Mouse (Mus musculus) lung, postnatal 0 days (tissue): ENCODE measurements around the gene C2cd2. TPM values are rescaled to one million over a fixed set of nuclear protein-coding genes. Genes with fewer than 3 reads are reported as not detected.
A peak's percentile ranks its signal among the peaks of the same experiment; 100 is the strongest.

ENCODE experiments used
- ATAC-seq: fragments of 200-750 bp; cut with Nextera tagmentation; 2 replicates; pipeline ENCODE4 v1.8.0; 2017; ENCODE audit warnings: moderate library complexity
- DNase-seq: peaks from one replicate; pipeline ENCODE4 v3.0.0-alpha.2; 2016; ENCODE audit warnings: low spot score
- H3K27ac ChIP-seq: fragments of 300-500 bp; sonication (generic); 2 replicates; pipeline ENCODE4 v1.5.1; 2014; ENCODE audit warnings: antibody characterized with exemption, mild to moderate bottlenecking, low read length, mixed read lengths
- H3K27me3 ChIP-seq: fragments of 300-500 bp; sonication (generic); replicated peaks from 2 replicates; pipeline ENCODE4 v1.6.1; 2014; ENCODE audit warnings: low read length, mixed read lengths; ENCODE audit not compliant: insufficient read depth
- H3K36me3 ChIP-seq: fragments of 300-500 bp; sonication (generic); 2 replicates; pipeline ENCODE4 v1.6.1; 2014; ENCODE audit warnings: low read length, mixed read lengths; ENCODE audit not compliant: insufficient read depth
- H3K4me1 ChIP-seq: fragments of 300-500 bp; sonication (generic); 2 replicates; pipeline ENCODE4 v1.6.1; 2014; ENCODE audit warnings: antibody characterized with exemption, low read depth, low read length, mixed read lengths; ENCODE audit not compliant: insufficient read depth
- H3K4me2 ChIP-seq: fragments of 300-500 bp; sonication (generic); replicated peaks from 2 replicates; pipeline ENCODE4 v1.6.1; 2014; ENCODE audit warnings: low read depth, mild to moderate bottlenecking, low read length, moderate library complexity, mixed read lengths
- H3K4me3 ChIP-seq: fragments of 300-500 bp; sonication (generic); 2 replicates; pipeline ENCODE4 v1.5.1; 2014; ENCODE audit warnings: low read depth, low read length
- H3K9ac ChIP-seq: fragments of 300-500 bp; sonication (generic); replicated peaks from 2 replicates; pipeline ENCODE4 v1.6.1; 2014; ENCODE audit warnings: low read depth, mild to moderate bottlenecking
- H3K9me3 ChIP-seq: fragments of 300-500 bp; sonication (generic); 2 replicates; pipeline ENCODE4 v1.6.1; 2016; ENCODE audit warnings: low read length, mixed read lengths
- CTCF ChIP-seq: IDR thresholded peaks from 2 replicates; pipeline ENCODE4 v1.5.1; 2016; ENCODE audit warnings: antibody characterized with exemption, mild to moderate bottlenecking
- EP300 ChIP-seq: IDR thresholded peaks from 2 replicates; pipeline ENCODE4 v1.6.1; 2016; ENCODE audit warnings: antibody characterized with exemption, mild to moderate bottlenecking, control low read depth
- WGBS: fragments of 180-500 bp; shearing (Covaris S2); extraction: QIAGEN DNeasy Blood & Tissue Kit; methylation state at CpG from one replicate; pipeline ENCODE4 v1.1.7; 2014; 5-methylcytosine and 5-hydroxymethylcytosine counted together
- polyA plus RNA-seq: library from polyadenylated mRNA; unstranded; fragments of >200 nt; fragmentation: Nextera tagmentation; extraction: Ambion mirVana; gene quantifications from 2 replicates; pipeline ENCODE4 v1.2.1, GENCODE M21; 2015

Gene C2cd2
- polyA plus RNA-seq, 1 experiment from 2014 or later: 15.0 TPM

DNA sequence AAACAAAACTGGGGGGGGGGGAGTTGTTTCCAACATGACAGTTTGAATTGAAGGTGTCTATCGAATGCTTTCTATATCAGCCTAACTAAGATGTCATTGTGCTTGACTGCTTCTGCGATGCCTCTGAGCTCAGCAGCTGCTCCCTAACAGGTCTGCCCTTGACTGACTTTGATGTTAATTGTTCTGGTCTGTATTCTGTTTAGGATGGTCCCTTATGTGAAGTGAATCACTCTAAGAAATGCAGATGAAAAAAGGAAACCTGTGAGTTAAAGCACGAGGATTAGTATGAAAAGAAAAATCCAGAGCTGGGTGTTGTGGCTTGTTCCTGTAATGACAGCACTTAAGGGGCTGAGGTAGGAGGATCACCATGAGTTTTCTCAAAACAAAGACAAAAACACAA, 26.6 kb downstream of the C2cd2 start:
- TF ChIP-seq CTCF: no peak
- no peak for TF ChIP-seq EP300
- H3K9ac ChIP-seq: no peak overlapping the region
- H3K4me2 ChIP-seq: no peak overlapping the region
- H3K4me1 ChIP-seq: no peaks in the 10 kb centered on the region
- 94% methylated on average over 3 of the region's 3 CpGs for WGBS
- ATAC-seq (no peak), DNase-seq (no peak)
- H3K9me3 ChIP-seq: no peaks in the 10 kb centered on the region
- H3K27ac ChIP-seq: no peak overlapping the region
- H3K27me3 ChIP-seq: no peaks in the 10 kb centered on the region
- H3K36me3 ChIP-seq: no peaks in the 10 kb centered on the region
- H3K4me3 ChIP-seq: no peak overlapping the region

DNA sequence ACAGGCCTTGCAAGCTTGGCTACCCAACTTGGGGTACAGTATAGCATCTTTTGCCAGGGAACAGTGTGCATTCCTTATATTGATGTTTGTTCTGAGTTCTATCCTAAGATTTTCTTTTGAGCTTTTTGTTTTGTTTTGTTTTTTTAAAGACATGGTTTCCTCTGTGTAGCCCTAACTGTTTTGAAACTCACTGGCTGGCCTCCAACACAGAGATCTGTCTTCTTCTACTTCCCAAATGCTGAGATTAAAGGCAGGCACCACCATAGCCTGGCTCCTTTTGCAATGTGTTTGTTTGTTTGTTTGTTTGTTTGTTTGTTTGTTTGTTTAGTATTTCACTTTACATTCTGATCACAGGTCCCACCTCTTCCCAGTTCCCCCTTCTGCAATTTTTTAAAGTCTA, 32.2 kb downstream of the C2cd2 start:
- no peaks in the 10 kb centered on the region for H3K9me3 ChIP-seq
- H3K4me3 ChIP-seq: no peak overlapping the region
- peak; percentile 27 for DNase-seq
- no peaks in the 10 kb centered on the region for H3K36me3 ChIP-seq
- no peak for ATAC-seq
- H3K4me2 ChIP-seq: no peak overlapping the region
- TF ChIP-seq EP300: no peak
- TF ChIP-seq CTCF: no peak
- H3K27ac ChIP-seq: no peak overlapping the region
- no peak overlapping the region for H3K9ac ChIP-seq
- H3K4me1 ChIP-seq: no peaks in the 10 kb centered on the region
- H3K27me3 ChIP-seq: no peaks in the 10 kb centered on the region

DNA sequence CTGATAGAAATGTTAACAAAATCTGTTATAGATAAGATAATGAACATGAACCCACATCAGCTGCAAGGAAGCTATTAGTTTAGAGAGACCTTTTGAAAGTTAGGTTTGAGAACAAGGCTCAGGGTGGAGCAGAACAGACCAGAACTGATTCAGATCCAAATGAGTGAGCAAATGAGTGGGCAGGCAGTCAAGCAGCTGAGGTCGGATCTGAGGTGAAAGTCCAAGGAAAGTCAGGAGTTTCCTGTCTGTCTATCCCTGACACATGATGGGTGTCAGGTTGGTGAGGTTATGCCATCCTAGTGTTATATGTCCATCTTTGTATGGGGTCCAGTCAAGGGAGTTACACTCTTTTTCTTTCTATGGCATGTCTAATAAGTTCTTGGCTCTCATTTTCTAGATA, 32.9 kb downstream of the C2cd2 start:
- H3K27me3 ChIP-seq: no peaks in the 10 kb centered on the region
- TF ChIP-seq CTCF: no peak
- TF ChIP-seq EP300: no peak
- no peak overlapping the region for H3K4me3 ChIP-seq
- 48% methylated on average over 1 of the region's 1 CpGs for WGBS
- no peak overlapping the region for H3K9ac ChIP-seq
- ATAC-seq (no peak), DNase-seq (no peak)
- H3K27ac ChIP-seq: no peak overlapping the region
- no peak overlapping the region for H3K4me2 ChIP-seq
- H3K36me3 ChIP-seq: no peaks in the 10 kb centered on the region
- H3K4me1 ChIP-seq: no peaks in the 10 kb centered on the region
- no peaks in the 10 kb centered on the region for H3K9me3 ChIP-seq

DNA sequence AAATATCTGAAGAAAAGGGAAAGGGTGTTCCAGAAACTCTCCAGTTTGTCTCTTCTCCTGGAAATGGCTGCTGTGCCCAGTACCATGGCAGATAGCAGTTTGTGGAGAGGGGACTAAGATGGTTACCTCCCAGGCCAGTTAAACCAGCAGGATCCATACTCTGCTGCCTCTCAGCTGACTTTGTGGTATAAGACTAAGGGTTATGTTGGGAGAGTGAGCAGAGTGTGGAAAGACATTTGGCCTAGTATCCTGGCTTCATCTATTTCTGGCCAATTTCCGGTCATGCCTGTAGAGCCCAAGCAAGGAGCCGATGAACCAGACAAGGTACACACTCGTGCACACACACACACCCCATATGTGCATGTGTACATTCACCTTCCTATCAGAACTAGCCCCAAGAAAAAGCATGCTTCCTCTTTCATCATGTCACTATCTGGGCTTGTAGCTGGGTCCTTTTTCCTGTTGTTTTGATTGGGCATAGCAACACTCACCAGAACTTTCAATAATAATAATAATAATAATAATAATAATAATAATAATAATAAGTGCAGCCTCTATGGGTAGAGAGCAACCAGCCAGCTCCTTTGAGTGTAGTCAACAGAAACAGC, 35.0 kb downstream of the C2cd2 start:
- ATAC-seq: no peak
- WGBS: 76% methylated on average over 3 of the region's 3 CpGs

DNA sequence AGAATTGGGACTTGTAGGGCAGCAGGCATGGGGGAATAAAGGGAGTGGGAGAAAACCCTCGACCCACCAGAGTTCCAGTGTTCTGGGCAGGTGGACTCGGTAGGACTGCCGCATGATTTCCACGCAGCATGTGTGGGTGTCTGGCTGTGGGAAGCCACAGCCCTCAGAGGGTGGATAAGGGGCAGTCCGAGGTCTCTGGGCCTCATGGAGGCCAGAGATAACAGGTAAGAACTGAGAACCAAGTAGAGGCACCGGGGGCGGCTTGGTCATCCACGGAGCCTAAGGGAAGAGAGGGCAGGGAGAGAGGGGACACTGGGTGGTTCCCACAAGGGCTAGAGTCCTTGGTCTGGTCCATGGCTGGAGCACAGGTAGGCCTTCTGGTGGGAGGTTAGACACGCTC, 36.0 kb downstream of the C2cd2 start:
- H3K9me3 ChIP-seq: no peaks in the 10 kb centered on the region
- H3K4me2 ChIP-seq: no peak overlapping the region
- H3K36me3 ChIP-seq: no peaks in the 10 kb centered on the region
- no peaks in the 10 kb centered on the region for H3K4me1 ChIP-seq
- WGBS: 87% methylated on average over 9 of the region's 9 CpGs
- TF ChIP-seq CTCF (no peak), EP300 (no peak)
- H3K9ac ChIP-seq: no peak overlapping the region
- no peak overlapping the region for H3K27ac ChIP-seq
- no peak for DNase-seq
- H3K27me3 ChIP-seq: no peaks in the 10 kb centered on the region
- no peak overlapping the region for H3K4me3 ChIP-seq
- ATAC-seq: no peak

More for the DNA sequence above, 35.0 kb downstream of the C2cd2 start:
- TF ChIP-seq EP300: no peak
- no peak for TF ChIP-seq CTCF
- H3K9me3 ChIP-seq: no peaks in the 10 kb centered on the region
- H3K27ac ChIP-seq: no peak overlapping the region
- no peaks in the 10 kb centered on the region for H3K4me1 ChIP-seq
- H3K9ac ChIP-seq: no peak overlapping the region
- no peak overlapping the region for H3K4me2 ChIP-seq
- no peaks in the 10 kb centered on the region for H3K27me3 ChIP-seq
- H3K4me3 ChIP-seq: no peak overlapping the region
- H3K36me3 ChIP-seq: no peaks in the 10 kb centered on the region
- no peak for DNase-seq

DNA sequence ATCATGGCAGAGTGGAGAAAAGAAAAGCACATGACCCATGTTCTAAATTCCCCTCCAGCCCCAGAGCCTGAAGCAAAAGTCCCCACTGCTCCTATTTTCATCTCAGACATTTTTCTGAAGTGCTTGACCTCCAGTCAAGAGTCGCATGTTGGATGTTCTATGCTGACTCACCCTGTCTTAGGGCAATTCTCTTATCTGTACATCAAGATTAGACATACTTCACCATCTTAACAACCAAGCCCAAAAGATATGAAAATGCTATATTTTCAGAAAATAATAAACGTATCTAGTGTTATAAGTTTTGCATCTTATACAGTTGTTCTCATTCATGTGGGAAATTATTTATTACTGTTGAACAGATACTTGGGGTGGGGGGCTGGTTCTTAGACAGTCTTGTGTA, 36.6 kb downstream of the C2cd2 start:
- TF ChIP-seq CTCF: no peak
- TF ChIP-seq EP300: no peak
- Histone ChIP-seq H3K36me3 (no peaks in the 10 kb centered on the region), H3K4me3 (no peak overlapping the region), H3K4me1 (no peaks in the 10 kb centered on the region), H3K4me2 (no peak overlapping the region), H3K9ac (no peak overlapping the region), H3K27me3 (no peaks in the 10 kb centered on the region), H3K9me3 (no peaks in the 10 kb centered on the region), H3K27ac (no peak overlapping the region)
- no peak for ATAC-seq
- no peak for DNase-seq
- WGBS: 48% methylated on average over 2 of the region's 2 CpGs

DNA sequence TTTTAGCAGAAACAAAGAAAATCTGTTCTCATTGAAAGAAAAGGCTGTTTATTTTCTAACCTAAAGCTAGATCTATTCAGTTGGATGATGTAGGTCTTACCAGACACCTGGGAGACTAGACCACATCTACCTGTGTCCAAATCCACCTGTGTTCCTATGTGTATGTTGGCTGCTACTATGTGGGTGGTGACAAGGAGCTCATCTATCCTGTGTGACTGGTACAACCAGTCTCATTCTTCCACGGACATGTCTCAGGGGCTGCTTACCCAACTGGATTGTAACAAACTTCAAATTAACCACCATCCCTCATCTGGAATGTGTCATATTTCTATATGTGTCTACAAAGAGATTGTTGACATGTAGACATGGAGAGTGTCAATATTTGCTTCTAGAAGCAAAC, 38.7 kb downstream of the C2cd2 start:
- H3K4me3 ChIP-seq: no peak overlapping the region

More for the DNA sequence above, 38.7 kb downstream of the C2cd2 start:
- ATAC-seq (no peak), DNase-seq (peak; percentile 27)
- no peak overlapping the region for H3K27ac ChIP-seq
- no peaks in the 10 kb centered on the region for H3K9me3 ChIP-seq
- 53% methylated on average over 1 of the region's 1 CpGs for WGBS
- TF ChIP-seq CTCF (no peak), EP300 (no peak)
- H3K36me3 ChIP-seq: no peaks in the 10 kb centered on the region
- H3K4me1 ChIP-seq: no peaks in the 10 kb centered on the region
- H3K4me2 ChIP-seq: no peak overlapping the region
- no peak overlapping the region for H3K9ac ChIP-seq
- H3K27me3 ChIP-seq: no peaks in the 10 kb centered on the region
